Mouse (Mus musculus): Measurements from ENCODE around the gene Pclo.
"Not testable (repeated sequence)": the region's sequence is repeated elsewhere in the genome, so short reads cannot be mapped to it uniquely, and the experiment has no call there.

The Pclo gene

GRCm38 (mm10) chr5:14514631-14515523 lies at the start of gene Pclo:
Pclo (plus strand) TSS chr5:14514918.
- no peak for DNase-seq (ENCODE audit: low read depth, low spot score)

GRCm38 (mm10) chr5:14494431-14494830 lies 20.3 kb upstream of the Pclo start:
- not testable (repeated sequence) for DNase-seq (ENCODE audit: low read depth, low spot score)

GRCm38 (mm10) chr5:14508522-14508921 lies 6.2 kb upstream of the Pclo start:
- DNase-seq (ENCODE audit: low read depth, low spot score), result no peak

GRCm38 (mm10) chr5:14509621-14510020 lies 5.1 kb upstream of the Pclo start:
- no peak for DNase-seq (ENCODE audit: low read depth, low spot score)

GRCm38 (mm10) chr5:14518131-14518832 lies 3.6 kb downstream of the Pclo start:
- no peak for DNase-seq (ENCODE audit: low read depth, low spot score)

GRCm38 (mm10) chr5:14522006-14522405 lies 7.3 kb downstream of the Pclo start:
- no peak for DNase-seq (ENCODE audit: low read depth, low spot score)

- no peak for DNase-seq (ENCODE audit: low read depth, low spot score)
Observed at GRCm38 (mm10) chr5:14526038-14526437, 11.3 kb downstream of the Pclo start.

GRCm38 (mm10) chr5:14527796-14528195 lies 13.1 kb downstream of the Pclo start:
- DNase-seq (ENCODE audit: low read depth, low spot score), result no peak

- DNase-seq (ENCODE audit: low read depth, low spot score), result no peak
Observed at GRCm38 (mm10) chr5:14531906-14532305, 17.2 kb downstream of the Pclo start.

GRCm38 (mm10) chr5:14539346-14539745 lies 24.6 kb downstream of the Pclo start:
- DNase-seq (ENCODE audit: low read depth, low spot score), result no peak

GRCm38 (mm10) chr5:14539961-14540627 lies 25.4 kb downstream of the Pclo start:
- DNase-seq (ENCODE audit: low read depth, low spot score), result no peak

GRCm38 (mm10) chr5:14575626-14576025 lies 60.9 kb downstream of the Pclo start:
- DNase-seq (ENCODE audit: low read depth, low spot score), result no peak

- no peak for DNase-seq (ENCODE audit: low read depth, low spot score)
Observed at GRCm38 (mm10) chr5:14591479-14591878, 76.8 kb downstream of the Pclo start.

- no peak for DNase-seq (ENCODE audit: low read depth, low spot score)
Observed at GRCm38 (mm10) chr5:14595426-14596013, 80.8 kb downstream of the Pclo start.

GRCm38 (mm10) chr5:14608318-14608717 lies 93.6 kb downstream of the Pclo start:
- no peak for DNase-seq (ENCODE audit: low read depth, low spot score)

- no peak for DNase-seq (ENCODE audit: low read depth, low spot score)
Observed at GRCm38 (mm10) chr5:14621146-14621545, 106.4 kb downstream of the Pclo start.

GRCm38 (mm10) chr5:14623360-14623759 lies 108.6 kb downstream of the Pclo start:
- no peak for DNase-seq (ENCODE audit: low read depth, low spot score)

GRCm38 (mm10) chr5:14641260-14641659 lies 126.5 kb downstream of the Pclo start:
- DNase-seq (ENCODE audit: low read depth, low spot score), result no peak

GRCm38 (mm10) chr5:14645856-14646255 lies 131.1 kb downstream of the Pclo start:
- no peak for DNase-seq (ENCODE audit: low read depth, low spot score)

- DNase-seq (ENCODE audit: low read depth, low spot score), result no peak
Observed at GRCm38 (mm10) chr5:14660637-14661036, 145.9 kb downstream of the Pclo start.

GRCm38 (mm10) chr5:14662180-14662579 lies 147.5 kb downstream of the Pclo start:
- DNase-seq (ENCODE audit: low read depth, low spot score), result no peak

GRCm38 (mm10) chr5:14662603-14663002 lies 147.9 kb downstream of the Pclo start:
- DNase-seq (ENCODE audit: low read depth, low spot score), result no peak
